Mouse (Mus musculus) spleen, postnatal 14 days (tissue): Measurements from ENCODE around the gene Dkk3.

Experiments used
- DNase-seq, 2 experiments: peaks; one replicate each; pipeline ENCODE4 v3.0.0; 2021 to 2022; ENCODE audit warnings: low spot score in 2 of 2

Dkk3 gene

GRCm38 (mm10) chr7:112158942-112159341 lies at the start of gene Dkk3:
Gene Dkk3 (minus strand): TSS chr7:112159057.
- DNase-seq, result no peak

- DNase-seq, result no peak
These were observed 48.9 kb upstream of the Dkk3 start for GRCm38 (mm10) chr7:112207717-112208116.

DNA sequence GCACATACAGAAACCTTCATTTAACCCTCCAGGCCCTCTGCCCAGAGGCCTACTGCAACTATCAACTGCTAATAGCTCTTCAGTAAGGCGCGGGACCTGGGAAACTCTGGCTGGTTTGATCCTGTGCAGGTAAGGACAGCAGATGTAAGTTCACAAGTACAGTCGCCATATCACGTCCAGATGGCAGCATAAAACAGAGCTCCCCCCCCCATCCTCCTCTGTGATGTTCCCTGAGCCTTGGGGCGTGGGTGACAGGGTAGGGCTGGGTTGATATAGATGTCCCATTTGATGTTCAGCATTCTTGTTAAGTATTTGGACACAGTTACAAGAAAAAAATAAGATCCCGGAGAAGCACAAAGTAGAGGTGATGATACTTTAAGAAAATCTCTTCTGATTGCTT lies 46.7 kb upstream of the Dkk3 start:
- DNase-seq, result no peak

DNA sequence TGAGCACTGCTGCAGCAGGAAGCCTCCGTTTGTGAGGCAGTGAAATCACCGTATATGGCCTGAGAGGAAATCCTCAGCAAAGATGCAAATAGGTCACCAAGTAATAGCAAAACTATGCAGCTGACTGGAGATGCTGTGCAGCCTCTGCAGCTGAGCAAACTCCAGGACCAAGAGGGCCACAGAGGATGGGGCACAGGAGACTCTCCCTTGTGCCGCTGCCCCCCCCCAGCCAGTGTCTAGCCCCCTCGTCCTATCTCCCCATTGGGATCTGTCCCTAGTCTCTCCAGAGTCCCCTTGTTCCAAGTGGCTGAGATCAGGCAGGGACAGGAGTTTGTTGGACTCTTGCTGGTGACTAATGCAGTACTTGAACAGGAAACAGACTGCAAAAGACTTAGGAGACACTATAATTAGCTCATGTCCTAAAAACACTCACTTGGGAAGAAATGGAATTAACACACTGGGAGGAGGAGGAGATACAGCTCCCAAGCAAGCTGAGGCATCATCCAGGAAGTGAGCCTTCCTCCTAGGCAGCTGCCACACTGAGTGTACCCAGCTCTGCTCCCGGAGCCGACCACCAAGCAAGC lies 45.6 kb upstream of the Dkk3 start:
- DNase-seq, result no peak

DNA sequence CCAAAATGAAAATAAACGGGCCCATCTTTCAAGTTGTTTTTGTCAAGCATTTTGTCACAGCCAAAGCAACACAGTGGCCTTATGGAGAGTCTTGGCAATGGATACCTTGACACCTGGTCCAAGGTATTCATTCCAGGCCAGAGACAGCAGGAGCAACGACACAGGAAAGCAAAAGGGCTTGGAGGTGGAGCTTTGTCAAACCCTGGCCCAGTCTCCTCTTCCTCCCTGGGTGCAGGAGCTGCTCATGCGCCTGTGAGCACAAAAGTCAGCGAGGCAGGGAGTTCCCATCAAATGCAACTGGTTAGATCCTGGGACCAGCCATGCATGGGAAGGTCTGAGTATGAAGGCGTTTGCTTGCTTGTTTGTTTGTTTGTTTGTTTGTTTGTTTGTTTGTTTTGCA lies 45.1 kb upstream of the Dkk3 start:
- DNase-seq, result no peak

- DNase-seq, result no peak
These were observed 44.0 kb upstream of the Dkk3 start for GRCm38 (mm10) chr7:112202843-112203242.

GRCm38 (mm10) chr7:112202194-112202593 lies 43.3 kb upstream of the Dkk3 start:
- DNase-seq, result no peak

DNA sequence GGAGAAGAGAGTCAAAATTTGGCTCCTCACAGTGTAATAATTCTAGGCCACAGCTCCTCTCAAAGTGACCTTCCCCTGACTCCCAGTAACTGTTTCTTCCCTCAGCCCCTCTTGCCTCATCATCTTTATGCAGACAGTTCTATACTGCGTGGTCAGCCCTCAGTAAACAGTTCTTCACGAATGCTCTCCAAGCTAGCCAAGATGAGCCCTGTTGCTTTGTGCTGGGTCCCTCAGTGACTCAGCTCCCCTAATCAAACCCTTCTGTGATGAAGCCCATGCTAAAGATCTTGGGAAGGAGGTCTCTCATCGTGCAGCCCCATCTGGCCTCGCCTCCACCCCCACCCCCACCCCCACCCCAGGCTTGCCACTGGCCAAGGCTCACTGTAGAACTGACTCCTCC lies 41.9 kb upstream of the Dkk3 start:
- no peak for DNase-seq

GRCm38 (mm10) chr7:112199343-112199742 lies 40.5 kb upstream of the Dkk3 start:
- no peak for DNase-seq

GRCm38 (mm10) chr7:112197461-112197860 lies 38.6 kb upstream of the Dkk3 start:
- no peak for DNase-seq

- no peak for DNase-seq
These were observed 35.4 kb upstream of the Dkk3 start for GRCm38 (mm10) chr7:112194286-112194685.

- DNase-seq, result no peak
These were observed 33.9 kb upstream of the Dkk3 start for GRCm38 (mm10) chr7:112192778-112193177.

DNA sequence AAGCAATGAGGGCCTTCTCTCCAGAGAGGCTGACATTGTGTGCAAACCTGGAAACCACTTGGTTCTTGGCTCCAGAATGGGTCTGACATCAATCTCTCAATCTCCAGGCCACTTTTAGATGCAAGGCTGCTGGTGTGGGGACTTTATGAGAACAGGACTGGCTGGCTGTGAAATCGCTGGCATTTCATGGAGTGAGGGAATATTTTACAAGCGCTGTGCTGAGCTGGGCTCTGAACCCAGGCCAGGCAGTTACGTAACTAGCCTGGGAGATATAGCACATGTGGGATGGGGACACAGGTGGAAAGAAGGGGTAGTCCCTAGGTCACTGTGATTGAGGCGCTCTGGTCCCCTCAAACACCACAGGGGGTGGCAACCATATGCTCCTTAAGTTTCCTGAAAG lies 33.4 kb upstream of the Dkk3 start:
- no peak for DNase-seq

DNA sequence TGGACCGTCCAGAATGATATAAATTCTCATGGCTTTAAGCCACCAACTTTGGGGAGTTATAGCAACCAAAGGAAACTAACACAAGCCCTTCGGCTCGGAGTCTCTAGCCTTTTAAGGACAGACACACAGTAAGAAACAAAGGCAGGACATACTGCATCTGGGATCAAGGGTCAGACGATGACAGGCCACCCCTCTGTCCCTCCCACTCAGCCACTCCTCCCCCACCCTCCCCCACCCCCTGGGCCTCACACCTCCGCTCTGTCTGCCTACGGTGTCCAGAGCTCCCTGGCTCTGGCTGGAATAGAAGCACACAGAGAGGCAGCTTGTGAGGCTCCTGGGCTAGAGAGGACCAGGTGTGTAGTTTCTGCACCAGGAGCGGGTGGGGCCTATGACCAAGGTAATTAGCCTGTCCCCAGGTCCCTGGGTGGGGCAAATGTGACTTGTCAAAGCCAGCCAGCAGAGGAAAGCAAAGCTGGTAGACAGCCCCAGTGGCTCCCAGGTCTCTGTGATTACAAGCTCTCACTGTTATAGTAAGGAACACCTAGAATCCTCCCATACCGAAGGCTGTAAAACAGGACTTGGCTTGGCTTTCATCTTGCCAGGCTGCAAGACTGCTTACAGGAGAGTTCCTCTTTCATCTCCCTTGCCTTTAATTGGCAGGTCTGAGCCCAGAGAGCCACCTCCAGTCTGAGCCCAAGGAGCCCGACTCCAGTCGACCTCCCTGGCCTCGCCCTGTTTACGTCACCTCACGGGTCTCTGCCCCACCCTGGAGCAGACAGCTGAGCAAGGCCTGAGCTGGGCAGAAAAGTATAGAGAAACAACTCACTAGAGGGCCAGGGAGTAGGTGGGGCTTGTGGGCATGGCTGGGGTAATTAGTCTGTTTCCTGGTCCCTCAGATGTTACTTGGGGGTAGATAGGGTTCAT lies 28.9 kb upstream of the Dkk3 start:
- DNase-seq, result no peak

DNA sequence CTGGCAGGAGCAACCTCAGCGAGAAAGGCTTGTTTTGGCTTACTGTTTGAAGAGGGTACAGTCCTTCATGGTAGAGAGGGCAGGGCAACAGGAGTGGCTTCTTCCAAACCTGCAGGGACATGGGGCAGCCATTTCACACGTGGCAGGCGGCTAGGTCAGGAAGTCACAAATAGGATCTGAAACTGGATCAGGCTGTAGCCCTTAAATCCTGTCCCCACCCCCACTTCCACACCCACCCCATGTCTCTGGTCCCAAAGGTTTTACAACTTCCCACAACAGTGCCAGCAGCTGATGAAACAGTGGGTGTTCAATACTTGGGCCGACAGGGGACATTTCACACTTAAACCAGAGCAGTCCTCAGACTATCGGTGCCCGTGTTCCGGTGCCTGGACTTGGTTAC lies 28.0 kb upstream of the Dkk3 start:
- DNase-seq, result no peak

- no peak for DNase-seq
These were observed 26.4 kb upstream of the Dkk3 start for GRCm38 (mm10) chr7:112185226-112185745.

GRCm38 (mm10) chr7:112184519-112185225 lies 25.8 kb upstream of the Dkk3 start:
- DNase-seq, result no peak

DNA sequence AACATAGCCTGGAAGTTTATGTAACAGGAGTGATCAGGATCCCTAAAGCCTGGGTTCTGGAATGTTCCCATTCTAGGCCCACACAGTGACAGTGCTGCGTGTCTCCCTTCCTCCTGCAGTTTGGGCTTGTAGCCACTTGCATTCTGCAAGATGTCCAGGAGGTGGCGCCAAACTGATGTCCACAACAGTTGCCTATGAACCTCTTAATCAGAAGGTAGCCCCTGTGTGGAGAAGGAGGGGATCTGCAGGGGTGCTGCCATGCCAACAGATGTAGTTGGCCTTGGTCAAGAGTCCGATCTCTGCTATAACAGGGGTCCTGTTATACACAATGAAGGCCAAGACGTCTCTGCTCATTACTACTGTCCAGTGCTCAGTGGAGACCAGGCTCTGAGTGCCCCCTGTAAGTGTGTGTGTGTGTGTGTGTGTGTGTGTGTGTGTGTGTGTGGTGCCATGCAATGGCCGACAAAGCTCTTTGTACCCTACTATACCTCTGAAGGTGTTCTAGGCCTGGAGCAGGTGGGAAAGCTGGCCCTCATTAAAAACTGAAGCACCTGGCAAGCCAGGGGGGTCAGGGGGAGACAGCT lies 24.5 kb upstream of the Dkk3 start:
- peak; percentile 49 to 69 for DNase-seq

- peak; percentile 17 to 47 for DNase-seq
These were observed 21.4 kb upstream of the Dkk3 start for GRCm38 (mm10) chr7:112180235-112180705.

DNA sequence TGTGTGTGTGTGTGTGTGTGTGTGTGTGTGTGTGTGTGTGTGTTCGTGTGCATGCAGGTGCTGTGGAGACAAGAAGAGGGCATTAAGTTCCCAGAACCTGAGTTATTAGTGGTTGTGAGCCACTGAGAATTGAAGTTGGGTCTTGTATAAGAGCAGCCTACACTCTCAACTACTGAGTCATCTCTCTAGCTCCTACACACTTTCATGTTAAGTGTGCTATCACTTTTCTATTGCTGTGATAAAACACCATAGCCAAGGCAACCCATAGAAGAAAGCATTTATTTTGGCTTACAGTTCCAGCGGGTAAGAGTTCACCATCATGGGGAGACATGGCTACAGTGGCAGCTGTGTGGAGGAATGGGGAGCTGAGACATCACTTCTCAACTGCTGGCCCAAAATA lies 17.8 kb upstream of the Dkk3 start:
- DNase-seq, result no peak

GRCm38 (mm10) chr7:112172669-112173068 lies 13.8 kb upstream of the Dkk3 start:
- DNase-seq, result no peak
